Mouse (Mus musculus) CH12.LX (cell line): Measurements from ENCODE around the gene Gm2a. TPM values are rescaled to one million over a fixed set of nuclear protein-coding genes. Genes with fewer than 3 reads are reported as not detected.
A peak's percentile ranks its signal among the peaks of the same experiment; 100 is the strongest.

Experiments
- DNase-seq: peaks from one replicate; pipeline ENCODE4 v3.0.0-alpha.2; 2013; ENCODE audit errors: extremely low read depth
- H3K27ac ChIP-seq: 2 replicates; pipeline ENCODE4 v1.5.1; 2012; ENCODE audit warnings: low read depth, mild to moderate bottlenecking, control low read depth, moderate library complexity; ENCODE audit not compliant: insufficient read depth
- H3K27me3 ChIP-seq: replicated peaks from 2 replicates; pipeline ENCODE3; 2012; ENCODE audit warnings: inconsistent platforms
- H3K36me3 ChIP-seq, 2 experiments: replicated peaks in 1 of 2; 2 replicates each; pipeline versions ENCODE3 to v1.6.1; 2012; ENCODE audit warnings: inconsistent platforms in 1 of 2, low read length in 1 of 2, mild to moderate bottlenecking in 1 of 2, mixed read lengths in 1 of 2, moderate library complexity in 1 of 2; ENCODE audit not compliant: control insufficient read depth in 1 of 2, insufficient read depth in 1 of 2
- H3K4me1 ChIP-seq, 2 experiments: 2 replicates each; pipeline ENCODE4 v1.6.1; 2012; ENCODE audit warnings: inconsistent platforms in 1 of 2, moderate library complexity in 1 of 2; ENCODE audit not compliant: insufficient read depth in 2 of 2, control insufficient read depth in 1 of 2
- H3K4me2 ChIP-seq: 2 replicates; pipeline ENCODE4 v1.6.1; 2012; ENCODE audit warnings: low read depth, mild to moderate bottlenecking, control low read depth; ENCODE audit not compliant: poor library complexity, insufficient read depth, severe bottlenecking
- H3K4me3 ChIP-seq, 3 experiments: fragments of 150-350 bp in 1 of 3; sonication (generic) in 1 of 3; replicated peaks in 1 of 3; 2 replicates each; pipeline versions ENCODE3 to v1.5.1; 2011 to 2012; ENCODE audit warnings: low read depth in 2 of 3, low read length in 2 of 3, mild to moderate bottlenecking in 2 of 3, moderate library complexity in 2 of 3, control low read depth in 1 of 3, improper control_type of control experiment in 1 of 3, inconsistent platforms in 1 of 3, mixed read lengths in 1 of 3; ENCODE audit not compliant: poor library complexity in 1 of 3
- H3K79me2 ChIP-seq: replicated peaks from 2 replicates; pipeline ENCODE4 v1.6.1; 2012; ENCODE audit warnings: mild to moderate bottlenecking, moderate library complexity; ENCODE audit not compliant: control insufficient read depth, poor library complexity, insufficient read depth, severe bottlenecking; ENCODE audit errors: extremely low read depth
- H3K9ac ChIP-seq: 2 replicates; pipeline ENCODE4 v1.6.1; 2012; ENCODE audit warnings: low read depth, mild to moderate bottlenecking, control low read depth, moderate library complexity; ENCODE audit not compliant: insufficient read depth
- H3K9me3 ChIP-seq: replicated peaks from 2 replicates; pipeline ENCODE3; 2012; ENCODE audit warnings: low read length, inconsistent platforms, mixed read lengths
- CHD1 ChIP-seq: IDR thresholded peaks from 2 replicates; pipeline ENCODE4 v1.6.1; 2012; ENCODE audit warnings: low read depth, low read length, improper control_type of control experiment, inconsistent platforms
- CHD2 ChIP-seq: IDR thresholded peaks from 2 replicates; pipeline ENCODE4 v1.6.1; 2011; ENCODE audit warnings: low read length, improper control_type of control experiment
- EP300 ChIP-seq: IDR thresholded peaks from 2 replicates; pipeline ENCODE4 v1.6.1; 2011; ENCODE audit warnings: low read length, improper control_type of control experiment
- ETS1 ChIP-seq: conservative IDR thresholded peaks from 2 replicates; pipeline ENCODE4 v1.6.1; 2012; ENCODE audit warnings: low read depth, mild to moderate bottlenecking, inconsistent platforms, low read length, improper control_type of control experiment, moderate library complexity
- GABPA ChIP-seq: IDR thresholded peaks from 2 replicates; pipeline ENCODE4 v1.6.1; 2012; ENCODE audit warnings: low read depth, low read length, improper control_type of control experiment, inconsistent platforms; ENCODE audit not compliant: insufficient replicate concordance
- IRF4 ChIP-seq: IDR thresholded peaks from 2 replicates; pipeline ENCODE4 v1.6.1; 2014; ENCODE audit warnings: low read depth, mild to moderate bottlenecking, inconsistent platforms, low read length, improper control_type of control experiment
- JUND ChIP-seq: conservative IDR thresholded peaks from 2 replicates; pipeline ENCODE4 v1.6.1; 2011; ENCODE audit warnings: low read depth, low read length, improper control_type of control experiment
- KAT2A ChIP-seq: IDR thresholded peaks from 2 replicates; pipeline ENCODE4 v1.6.1; 2012; ENCODE audit warnings: low read length, improper control_type of control experiment, inconsistent platforms; ENCODE audit not compliant: insufficient replicate concordance
- MAFK ChIP-seq: IDR thresholded peaks from 2 replicates; pipeline ENCODE4 v1.6.1; 2011; ENCODE audit warnings: low read length, improper control_type of control experiment; ENCODE audit not compliant: insufficient replicate concordance
- MAX ChIP-seq: IDR thresholded peaks from 2 replicates; pipeline ENCODE4 v1.6.1; 2011; ENCODE audit warnings: low read length, improper control_type of control experiment
- MAZ ChIP-seq: IDR thresholded peaks from 2 replicates; pipeline ENCODE4 v1.6.1; 2012; ENCODE audit warnings: low read depth, mild to moderate bottlenecking, inconsistent platforms, low read length, improper control_type of control experiment, moderate library complexity
- MXI1 ChIP-seq: IDR thresholded peaks from 2 replicates; pipeline ENCODE4 v1.6.1; 2011; ENCODE audit warnings: mild to moderate bottlenecking, low read depth, low read length, improper control_type of control experiment
- MYC ChIP-seq: IDR thresholded peaks from 2 replicates; pipeline ENCODE4 v1.6.1; 2011; ENCODE audit warnings: low read depth, mild to moderate bottlenecking, improper control_type of control experiment, low read length
- NELFE ChIP-seq: IDR thresholded peaks from 2 replicates; pipeline ENCODE4 v1.6.1; 2011; ENCODE audit warnings: low read depth, low read length, improper control_type of control experiment
- NRF1 ChIP-seq: IDR thresholded peaks from 2 replicates; pipeline ENCODE4 v1.6.1; 2014; ENCODE audit warnings: low read depth, mild to moderate bottlenecking, inconsistent platforms, low read length, improper control_type of control experiment, moderate library complexity
- PAX5 ChIP-seq: IDR thresholded peaks from 2 replicates; pipeline ENCODE4 v1.6.1; 2012; ENCODE audit warnings: low read length, inconsistent platforms, mixed read lengths
- POLR2AphosphoS2 ChIP-seq: IDR thresholded peaks from 2 replicates; pipeline ENCODE4 v1.6.1; 2011; ENCODE audit warnings: low read depth, low read length, improper control_type of control experiment
- SIN3A ChIP-seq: IDR thresholded peaks from 2 replicates; pipeline ENCODE4 v1.6.1; 2012; ENCODE audit warnings: low read length, improper control_type of control experiment, inconsistent platforms
- SMC3 ChIP-seq: IDR thresholded peaks from 2 replicates; pipeline ENCODE4 v1.6.1; 2011; ENCODE audit warnings: low read depth, low read length, improper control_type of control experiment
- TBP ChIP-seq: conservative IDR thresholded peaks from 2 replicates; pipeline ENCODE4 v1.6.1; 2011; ENCODE audit warnings: low read depth, low read length, improper control_type of control experiment
- UBTF ChIP-seq: IDR thresholded peaks from 2 replicates; pipeline ENCODE4 v1.6.1; 2012; ENCODE audit warnings: low read depth, mild to moderate bottlenecking, inconsistent platforms, low read length, improper control_type of control experiment, moderate library complexity
- USF2 ChIP-seq: conservative IDR thresholded peaks from 2 replicates; pipeline ENCODE4 v1.6.1; 2011; ENCODE audit warnings: low read depth, low read length, improper control_type of control experiment
- ZC3H11A ChIP-seq: IDR thresholded peaks from 2 replicates; pipeline ENCODE4 v1.6.1; 2012; ENCODE audit warnings: low read depth, mild to moderate bottlenecking, inconsistent platforms, low read length, improper control_type of control experiment
- ZKSCAN1 ChIP-seq: IDR thresholded peaks from 2 replicates; pipeline ENCODE4 v1.6.1; 2012; ENCODE audit warnings: low read depth, inconsistent platforms, low read length, improper control_type of control experiment, borderline replicate concordance
- ZMIZ1 ChIP-seq: IDR thresholded peaks from 2 replicates; pipeline ENCODE4 v1.6.1; 2012; ENCODE audit warnings: low read depth, mild to moderate bottlenecking, inconsistent platforms, low read length, improper control_type of control experiment
- ZNF384 ChIP-seq: IDR thresholded peaks from 2 replicates; pipeline ENCODE4 v1.6.1; 2012; ENCODE audit warnings: low read depth, low read length, improper control_type of control experiment, inconsistent platforms
- dilution Hi-C: fragments of 300-500 bp; cut with MboI; formaldehyde crosslinking; loops from 2 replicates; pipeline ENCODE4 v1.14.3; 2020; ENCODE audit warnings: low sequenced_read_pairs; ENCODE audit not compliant: extremely low pct_unique_long_range_greater_than_20kb, extremely low pct_ligation_motif_present
- in situ Hi-C: fragments of 300-500 bp; cut with MboI; formaldehyde crosslinking; loops from 3 replicates; pipeline ENCODE4 v1.14.3; 2019; ENCODE audit warnings: low sequenced_read_pairs, low pct_ligation_motif_present, low pct_unique_long_range_greater_than_20kb, mixed read lengths
- polyA plus RNA-seq: library from polyadenylated mRNA; unstranded; fragments of >175 nt; gene quantifications from 2 replicates; pipeline ENCODE4 v1.2.1, GENCODE M21; 2012; ENCODE audit warnings: low read depth; ENCODE audit not compliant: insufficient read length
- total RNA-seq, 2 experiments: library from RNA; depleted of rRNA; stranded (reverse); fragments of 300-350 nt in 1 of 2; fragments of >200 nt in 1 of 2; gene quantifications; 2 replicates each; pipeline ENCODE4 v1.2.3; 2012 to 2014

Gm2a gene
- total and polyA plus RNA-seq, 3 experiments = 10.0 to 26.5 (median 25.6) TPM

DNA sequence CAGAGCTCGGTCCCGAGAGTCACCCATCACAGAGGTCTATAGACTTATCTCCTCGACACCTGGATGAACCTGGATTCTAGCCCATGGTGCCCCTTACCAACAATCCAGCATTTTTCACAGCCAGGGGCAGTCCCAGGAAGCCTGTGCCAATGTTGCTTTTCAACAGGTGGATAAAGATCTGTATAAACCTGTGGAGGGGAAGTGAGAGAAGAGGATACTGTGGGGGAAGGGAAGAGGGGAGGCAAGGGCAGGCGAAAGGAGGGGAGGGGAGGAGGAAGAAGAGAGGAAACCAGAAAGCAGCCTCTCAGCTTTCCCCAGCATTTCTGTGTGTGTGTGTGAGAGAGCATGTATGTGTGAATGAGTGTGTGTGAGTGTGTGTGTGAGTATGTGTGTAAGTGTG lies 50.5 kb downstream of the Gm2a start:
- H3K4me3 ChIP-seq = no peak overlapping the region
- H3K9me3 ChIP-seq = peaks cover 14% of the 10 kb centered on the region
- H3K27ac ChIP-seq = no peak overlapping the region
- peaks cover 14 to 32% of the 10 kb centered on the region in 2 experiments for H3K4me1 ChIP-seq
- peak; percentile 47 for DNase-seq
- H3K79me2 ChIP-seq = no peaks in the 10 kb centered on the region
- in situ Hi-C loops = loop anchor here (5.0 kb wide), 1 partner anchor 56 kb away; no protein-coding TSS in a partner anchor
- no peak overlapping the region for H3K4me2 ChIP-seq
- no peaks in the 10 kb centered on the region for H3K27me3 ChIP-seq
- TF ChIP-seq MYC (no peak), ZNF384 (no peak), NELFE (no peak), KAT2A (no peak), NRF1 (no peak), CHD1 (no peak), GABPA (no peak), IRF4 (peak; percentile 54), EP300 (peak; percentile 30; the same call in 1 of the 2 replicates), UBTF (no peak), ZKSCAN1 (no peak), CHD2 (0 out of 2 replicates have a peak, but pooled peaks have one; percentile 54), MAZ (peak; percentile 49; the same call in 1 of the 2 replicates)
- TF ChIP-seq, all 38 proteins: peak for 4
- dilution Hi-C loops = no loop called here
- no peak overlapping the region for H3K9ac ChIP-seq
- no peaks in the 10 kb centered on the region for H3K36me3 ChIP-seq

DNA sequence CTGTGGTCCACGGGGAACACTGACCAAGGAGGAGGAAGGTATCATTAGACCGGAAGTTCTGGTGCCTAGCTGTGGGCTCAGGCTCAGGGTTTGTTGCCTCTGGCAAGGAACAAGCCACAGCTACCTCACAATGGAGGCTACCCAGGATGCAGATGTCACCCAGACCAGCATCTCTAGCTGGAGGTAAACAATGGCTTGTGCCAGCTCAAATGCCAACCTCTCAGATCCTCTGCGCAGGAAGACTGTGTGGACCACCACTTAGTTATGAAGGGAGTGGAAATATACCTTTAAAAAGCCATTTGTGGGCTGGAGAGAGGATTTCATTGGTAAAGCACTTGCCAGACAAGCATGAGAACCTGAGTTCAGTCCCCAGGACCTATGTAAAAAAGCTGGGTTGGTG lies 53.7 kb downstream of the Gm2a start, which contains the start of gene Slc36a3:
Gene Slc36a3, minus strand, starts transcription at position 101 of the 400 bp plus-strand sequence.
- Histone ChIP-seq H3K27ac (no peak within 1 kb of the TSS), H3K9me3 (peaks cover 4% of the 10 kb centered on the region), H3K36me3 (no peaks in the 10 kb centered on the region), H3K9ac (no peak within 1 kb of the TSS), H3K79me2 (no peaks in the 10 kb centered on the region), H3K27me3 (no peaks in the 10 kb centered on the region), H3K4me2 (no peak within 1 kb of the TSS), H3K4me3 (no peak within 1 kb of the TSS), H3K4me1 (peaks cover 26 to 58% of the 10 kb centered on the region in 2 experiments)
- in situ Hi-C loops = loop anchor here (10.0 kb wide), 1 partner anchor 267 kb away; no protein-coding TSS in a partner anchor
- DNase-seq = no peak
- TF ChIP-seq PAX5 = no peak
- TF ChIP-seq TBP = no peak
- TF ChIP-seq POLR2AphosphoS2 = no peak
- TF ChIP-seq JUND = no peak
- no peak for TF ChIP-seq USF2
- no peak for TF ChIP-seq SMC3
- no peak for TF ChIP-seq ZMIZ1
- TF ChIP-seq CHD2 = no peak
- TF ChIP-seq MYC = no peak
- TF ChIP-seq ETS1 = no peak
- TF ChIP-seq MXI1 = no peak
- no peak for TF ChIP-seq GABPA
- no peak for TF ChIP-seq ZC3H11A
- TF ChIP-seq ZKSCAN1 = no peak
- no peak for TF ChIP-seq SIN3A
- no peak for TF ChIP-seq MAFK
- TF ChIP-seq MAX = no peak
- dilution Hi-C loops = no loop called here
